Mouse (Mus musculus): ENCODE measurements around the gene Nbl1.

Nbl1 gene

DNA sequence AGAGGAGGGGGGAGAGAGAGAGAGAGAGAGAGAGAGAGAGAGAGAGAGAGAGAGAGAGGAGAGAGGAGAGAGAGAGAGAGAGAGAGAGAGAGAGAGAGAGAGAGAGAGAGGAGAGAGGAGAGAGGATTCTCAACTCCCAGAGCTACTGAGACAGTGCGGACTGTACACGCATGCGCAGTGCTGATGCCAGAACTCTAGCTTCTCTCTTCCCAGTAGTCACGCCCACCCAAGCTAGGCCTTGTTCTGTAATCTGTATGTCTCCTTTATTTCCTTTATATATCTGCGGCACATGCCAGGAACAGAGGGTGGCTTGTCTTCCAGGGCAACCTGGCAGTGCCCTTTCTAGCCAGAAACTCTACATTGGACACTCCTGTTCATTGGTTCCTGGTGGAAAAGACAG, 28.0 kb downstream of the Nbl1 start:
- DNase-seq (ENCODE audit: low spot score in 2 of 2): no peak

- no peak for DNase-seq (ENCODE audit: low spot score in 2 of 2)
These were observed 33.2 kb downstream of the Nbl1 start for GRCm38 (mm10) chr4:139059569-139059968.

DNA sequence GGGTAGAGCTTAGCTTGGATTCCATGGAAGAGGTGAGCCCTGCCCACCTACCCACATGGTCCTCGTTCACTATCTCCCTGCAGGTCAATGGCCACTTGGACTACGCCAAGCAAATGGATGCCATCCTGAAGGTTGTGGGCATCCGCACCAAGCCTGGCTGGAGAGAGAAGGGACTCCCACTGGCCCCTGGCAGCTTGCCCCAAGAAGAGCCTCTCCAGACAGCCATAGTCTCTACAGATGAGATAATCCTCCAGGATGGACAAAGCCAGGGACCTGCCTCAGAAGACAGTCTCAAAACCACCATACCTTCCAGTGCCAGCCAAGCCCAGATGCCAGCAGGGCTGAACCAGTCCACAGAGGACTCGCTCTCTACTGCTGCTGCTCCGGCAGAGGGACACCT, 34.8 kb downstream of the Nbl1 start:
- no peak for DNase-seq (ENCODE audit: low spot score in 2 of 2)

DNA sequence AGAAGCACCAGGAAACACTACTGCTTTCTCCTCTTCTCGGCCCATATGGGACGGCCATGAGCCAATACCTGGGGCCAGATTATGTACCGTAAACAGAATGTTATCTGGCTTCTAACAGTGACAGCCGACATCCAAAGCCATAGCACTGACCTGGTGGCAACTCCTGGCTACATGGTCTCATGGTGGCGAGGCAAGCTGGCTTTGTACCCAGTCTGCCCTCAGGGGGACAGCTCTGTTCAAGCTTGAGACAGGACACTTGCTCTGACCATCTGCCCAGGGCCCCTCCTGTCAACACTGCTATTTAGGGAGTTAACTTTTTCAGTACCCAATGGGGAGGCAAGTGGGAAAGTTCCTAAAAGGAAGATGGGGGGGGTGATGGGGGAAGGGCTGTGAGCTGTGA, 35.5 kb downstream of the Nbl1 start:
- no peak for DNase-seq (ENCODE audit: low spot score in 2 of 2)

- no peak for DNase-seq (ENCODE audit: low spot score in 2 of 2)
These were observed 37.0 kb downstream of the Nbl1 start for GRCm38 (mm10) chr4:139055744-139056143.

DNA sequence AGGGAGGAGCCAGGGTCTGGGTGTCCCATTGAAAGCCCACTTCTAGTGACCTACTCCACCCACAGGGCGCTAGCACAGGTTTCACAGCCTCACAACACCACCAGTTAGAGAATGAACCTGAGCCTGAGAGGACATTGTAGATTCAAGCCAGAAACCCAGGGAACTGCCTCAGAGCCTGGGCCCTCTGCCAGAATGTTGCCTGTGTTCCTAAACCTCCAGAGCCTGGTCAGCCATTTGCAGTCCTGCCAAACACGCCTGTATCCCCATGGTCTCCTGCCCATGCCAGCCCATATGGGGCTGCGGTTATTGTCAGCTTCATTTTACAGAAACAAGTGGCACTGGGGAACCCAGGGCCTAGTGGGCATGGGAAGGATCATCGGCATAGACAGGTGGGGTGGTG, 37.5 kb downstream of the Nbl1 start:
- no peak for DNase-seq (ENCODE audit: low spot score in 2 of 2)

DNA sequence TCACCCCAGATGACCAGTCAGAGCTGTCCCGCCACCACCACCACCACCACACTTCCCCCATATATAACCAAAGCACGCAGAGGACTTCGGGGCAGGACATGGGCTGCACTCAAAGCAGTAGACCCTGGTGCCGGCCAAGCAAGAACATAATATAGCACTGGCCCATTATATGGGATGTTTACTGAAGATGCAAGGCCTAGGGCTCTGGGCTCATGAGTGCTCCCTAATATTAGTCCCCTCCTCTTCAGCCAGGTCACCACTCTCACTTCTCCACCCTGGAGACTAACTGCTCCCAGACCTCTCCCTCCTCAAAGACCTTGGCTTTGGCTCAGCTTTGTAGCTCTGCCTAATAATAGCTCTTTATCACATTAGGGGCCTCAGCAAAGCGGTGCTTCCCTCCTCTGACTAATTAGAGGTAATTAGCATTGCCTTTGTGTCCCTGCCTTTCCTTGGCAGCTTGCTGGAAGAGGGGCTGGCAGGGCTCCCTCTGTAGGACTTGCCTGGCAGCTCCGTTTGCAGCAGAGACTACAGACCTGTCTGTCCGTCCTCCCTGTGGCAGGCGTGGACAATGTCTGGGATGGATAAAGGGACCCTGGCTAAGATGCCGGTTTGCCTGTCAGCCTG, 38.4 kb downstream of the Nbl1 start:
- no peak for DNase-seq (ENCODE audit: low spot score in 2 of 2)

DNA sequence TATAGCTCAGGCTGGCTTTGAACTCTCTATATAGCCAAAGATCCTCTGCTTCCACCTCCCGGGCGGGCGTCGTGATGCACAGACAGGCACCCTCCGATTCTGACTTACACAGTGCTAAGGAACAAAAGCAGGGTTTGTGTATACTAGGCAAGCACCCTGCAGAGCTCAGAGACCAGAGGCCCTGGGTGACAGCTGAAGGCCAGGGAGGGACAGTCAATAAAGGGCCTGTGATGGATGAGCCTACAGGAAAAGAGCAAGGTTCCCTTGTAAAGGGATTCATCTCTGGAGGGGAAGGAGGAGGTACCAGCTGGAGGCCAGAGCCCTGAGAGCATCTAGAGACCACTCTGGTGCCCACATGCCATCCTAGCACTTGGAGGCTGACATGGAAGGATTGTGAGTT, 39.4 kb downstream of the Nbl1 start:
- no peak for DNase-seq (ENCODE audit: low spot score in 2 of 2)

DNA sequence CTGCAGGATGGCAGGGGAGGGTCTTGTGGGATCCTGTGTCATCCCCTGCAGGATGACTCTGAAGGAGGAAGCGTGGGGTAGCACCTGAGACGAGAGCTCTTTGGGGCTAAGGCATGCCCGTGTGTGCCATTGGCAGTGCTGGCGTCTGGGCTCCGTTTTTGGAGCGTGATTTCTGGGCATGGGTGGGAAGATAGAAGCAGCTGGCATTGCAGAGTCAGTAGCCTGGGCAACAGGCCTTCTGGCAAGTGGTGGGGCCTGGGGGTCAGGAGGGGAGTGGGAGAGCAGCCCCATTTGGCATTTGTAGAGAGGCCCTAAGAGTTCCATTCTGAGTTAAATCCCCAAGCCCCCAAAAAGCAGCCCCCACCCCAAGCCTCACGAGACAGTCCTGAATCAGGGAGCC, 40.0 kb downstream of the Nbl1 start:
- no peak for DNase-seq (ENCODE audit: low spot score in 2 of 2)

DNA sequence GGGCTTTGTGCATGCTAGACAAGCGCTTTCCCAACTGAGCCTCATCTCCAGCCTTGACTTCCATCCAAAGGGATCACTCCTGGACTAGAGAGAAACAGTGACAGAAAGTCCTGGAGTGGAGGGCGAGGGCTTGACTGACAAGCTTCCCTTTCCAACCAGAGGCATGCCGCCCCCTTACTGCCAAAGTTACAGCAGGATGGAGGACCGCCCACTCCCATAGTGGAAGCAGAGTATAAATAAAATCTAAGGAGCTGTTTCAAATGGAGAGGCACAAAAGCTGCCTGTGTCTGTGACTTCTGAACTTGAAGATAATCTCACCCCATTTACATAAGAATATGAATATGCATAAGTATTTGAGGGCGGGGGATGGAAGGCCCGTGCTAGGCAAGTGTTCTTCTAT, 44.3 kb downstream of the Nbl1 start:
- DNase-seq (ENCODE audit: low spot score in 2 of 2): no peak

GRCm38 (mm10) chr4:139046354-139046753, 46.4 kb downstream of the Nbl1 start:
- no peak for DNase-seq (ENCODE audit: low spot score in 2 of 2)

- no peak for DNase-seq (ENCODE audit: low spot score in 2 of 2)
These were observed 48.2 kb downstream of the Nbl1 start for GRCm38 (mm10) chr4:139044566-139044965.

DNA sequence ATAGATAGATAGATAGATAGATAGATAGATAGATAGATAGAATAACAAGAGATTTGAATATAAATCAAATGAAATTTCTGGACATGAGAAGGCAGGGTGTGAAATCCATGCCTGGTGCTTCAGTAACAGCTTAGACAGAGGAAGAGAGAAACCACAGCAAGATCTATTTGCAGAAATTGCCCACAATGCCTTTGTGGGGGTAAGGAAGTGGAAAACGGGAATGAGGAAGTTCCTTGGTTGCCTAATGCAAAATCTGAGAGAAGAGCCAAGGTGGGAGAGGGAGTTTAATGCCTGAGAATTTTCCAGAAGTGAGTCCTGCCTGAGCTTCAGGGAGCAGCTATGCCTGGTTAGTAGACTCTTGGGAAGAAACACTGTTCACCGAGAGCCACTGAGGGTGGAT, 49.2 kb downstream of the Nbl1 start:
- DNase-seq (ENCODE audit: low spot score in 2 of 2): no peak

DNA sequence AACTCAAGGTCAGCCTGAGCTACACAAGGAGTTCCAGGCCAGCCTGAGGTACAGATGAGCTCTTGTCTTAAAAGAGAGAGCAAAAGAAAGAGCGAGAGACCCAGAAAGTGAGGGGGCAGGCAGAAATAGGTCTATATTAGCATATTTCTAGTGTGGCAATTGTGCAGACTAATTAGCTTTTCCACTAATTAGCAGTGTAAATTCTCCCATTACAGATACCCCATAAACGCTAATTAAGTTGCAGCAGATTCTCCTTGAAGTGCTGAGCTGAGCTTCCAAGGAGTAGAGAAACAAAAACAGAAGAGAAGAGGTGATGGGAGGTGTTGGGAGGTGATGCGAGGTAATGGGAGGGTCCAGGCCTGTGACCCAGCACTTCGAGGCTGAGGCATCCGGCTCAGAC, 50.2 kb downstream of the Nbl1 start:
- no peak for DNase-seq (ENCODE audit: low spot score in 2 of 2)

- DNase-seq (ENCODE audit: low spot score in 2 of 2): no peak
These were observed 52.5 kb downstream of the Nbl1 start for GRCm38 (mm10) chr4:139040084-139040839.

- DNase-seq (ENCODE audit: low spot score in 2 of 2): no peak
These were observed 54.8 kb downstream of the Nbl1 start for GRCm38 (mm10) chr4:139037795-139038607.

DNA sequence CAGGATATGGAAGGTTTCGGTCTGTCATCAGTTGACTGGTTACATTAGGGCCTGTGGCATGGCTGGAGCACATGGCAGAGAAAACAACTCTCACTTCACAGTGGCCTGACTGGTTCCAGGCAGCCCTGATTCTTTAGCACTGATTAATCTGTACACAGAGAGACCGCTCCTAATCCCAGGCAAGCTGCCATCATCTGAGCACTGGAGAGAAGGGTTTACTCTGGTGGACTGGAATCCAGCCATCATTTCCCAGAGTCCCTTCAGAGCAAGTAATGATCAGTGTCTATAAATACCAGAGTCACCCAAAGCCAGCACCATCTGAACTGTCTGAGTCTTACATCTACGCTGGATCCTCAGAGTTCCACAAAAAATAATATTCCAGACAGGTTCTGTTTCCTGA, 57.0 kb downstream of the Nbl1 start:
- no peak for DNase-seq (ENCODE audit: low spot score in 2 of 2)

- DNase-seq (ENCODE audit: low spot score in 2 of 2): no peak
These were observed 57.9 kb downstream of the Nbl1 start for GRCm38 (mm10) chr4:139034942-139035341.

- no peak for DNase-seq (ENCODE audit: low spot score in 2 of 2)
These were observed 58.3 kb downstream of the Nbl1 start for GRCm38 (mm10) chr4:139034540-139034939.

GRCm38 (mm10) chr4:139034010-139034367, 58.8 kb downstream of the Nbl1 start:
- DNase-seq (ENCODE audit: low spot score in 2 of 2): no peak

DNA sequence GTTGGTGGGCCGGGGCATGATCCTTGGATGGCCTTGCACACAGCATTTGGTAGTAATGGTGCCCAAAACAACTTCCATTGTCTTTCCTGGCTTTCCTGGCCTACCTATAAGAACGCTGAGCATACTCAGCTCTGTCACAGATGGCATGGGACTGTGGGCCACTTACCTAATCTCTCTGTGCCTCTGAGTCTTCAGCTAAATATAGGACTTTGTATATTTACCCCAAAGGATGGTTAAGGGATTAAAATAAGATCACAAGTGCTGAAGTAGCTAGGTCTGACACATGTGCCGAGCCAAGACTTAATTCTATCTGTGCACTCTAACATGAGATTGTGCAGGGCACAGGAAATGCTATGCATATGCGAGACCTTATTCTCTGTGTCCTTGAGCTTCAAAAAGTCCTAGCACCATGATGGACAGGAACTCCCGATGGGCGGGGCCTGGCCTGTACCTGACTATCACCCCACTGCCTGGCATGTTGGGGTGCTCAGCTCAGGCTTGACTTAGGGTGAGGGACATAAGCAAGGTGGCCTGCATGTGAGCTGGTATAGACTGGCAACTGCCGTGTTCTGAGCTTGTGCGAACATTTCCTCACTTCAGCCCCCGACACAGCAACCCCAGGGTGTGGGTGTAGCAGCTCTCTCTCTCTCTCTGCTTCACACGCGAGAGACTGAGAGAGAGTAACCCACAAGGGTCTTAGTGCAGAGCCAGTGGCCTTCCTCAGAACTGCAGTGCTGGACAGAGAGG, 59.4 kb downstream of the Nbl1 start:
- DNase-seq (ENCODE audit: low spot score in 2 of 2): no peak

DNA sequence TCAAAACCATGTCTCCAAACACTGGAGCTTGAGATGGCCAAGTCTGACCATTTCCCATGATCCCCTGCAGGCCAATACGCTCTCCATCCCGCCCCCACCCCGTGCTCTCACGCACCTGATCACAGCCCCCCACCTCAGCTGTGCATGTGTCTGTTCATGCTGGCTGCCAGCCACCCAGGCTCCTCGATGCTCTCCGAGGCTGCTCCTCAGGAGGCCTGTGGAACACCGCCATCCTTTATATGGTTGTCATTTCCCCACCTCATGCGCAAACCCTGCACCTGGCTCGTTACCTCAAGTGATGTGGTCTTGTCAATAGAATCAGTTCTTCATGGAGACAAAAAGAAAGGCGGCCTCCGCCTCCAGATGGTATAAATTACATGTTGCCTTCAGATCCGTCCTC, 60.3 kb downstream of the Nbl1 start:
- DNase-seq (ENCODE audit: low spot score in 2 of 2): no peak
